8 mouse cellular contexts compared by ENCODE assay signal in the genomic region with DNA sequence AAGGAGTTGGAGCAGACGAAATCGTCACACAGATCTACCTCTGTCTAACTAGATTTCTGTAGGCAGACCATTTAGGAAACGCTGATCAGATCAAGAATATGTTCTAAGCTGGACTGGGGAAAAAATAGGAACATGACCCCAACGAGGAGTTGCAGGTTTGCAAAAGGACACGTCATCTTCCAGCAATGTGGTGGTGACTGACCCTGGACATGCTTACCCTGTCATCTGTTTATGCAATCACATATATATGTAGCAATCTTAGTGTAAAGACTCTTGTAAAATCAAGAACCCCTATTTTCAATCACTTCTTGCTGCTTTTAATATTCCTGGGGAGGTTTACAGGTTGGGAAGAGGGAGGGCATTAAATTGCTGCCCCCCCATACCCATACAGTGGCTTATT. TPM values are rescaled to one million over a fixed set of nuclear protein-coding genes. Genes with fewer than 3 reads are reported as not detected.
DNase-seq lines count a peak whose midpoint lies in the region; ATAC-seq and TF ChIP-seq lines count a peak whose summit lies in the region.

No protein-coding gene starts in this region.

- H3K36me3 ChIP-seq in heart, embryonic 15.5 days: peaks cover 26% of the 10 kb centered on the region
- peaks cover 30% of the 10 kb centered on the region for H3K36me3 ChIP-seq in C2C12 (ENCODE audit: control insufficient read depth, insufficient read depth)
- peaks cover 34% of the 10 kb centered on the region for H3K36me3 ChIP-seq in forebrain, postnatal 0 days (ENCODE audit: insufficient read depth)
- peaks cover 31% of the 10 kb centered on the region for H3K36me3 ChIP-seq in midbrain, embryonic 12.5 days
- H3K36me3 ChIP-seq in kidney, embryonic 16.5 days (ENCODE audit: insufficient read depth, low read length): peaks cover 29% of the 10 kb centered on the region

- H3K9ac ChIP-seq in heart, embryonic 15.5 days: no peak overlapping the region
- H3K9ac ChIP-seq in forebrain, postnatal 0 days: no peak overlapping the region; the same call in 1 of the 2 replicates
- H3K9ac ChIP-seq in midbrain, embryonic 12.5 days (replicated peaks): no peak overlapping the region
- H3K9ac ChIP-seq in kidney, embryonic 16.5 days (replicated peaks; ENCODE audit: low read length): no peak overlapping the region

- H3K27me3 ChIP-seq in heart, embryonic 15.5 days: peaks cover 48% of the 10 kb centered on the region
- H3K27me3 ChIP-seq in C2C12 (ENCODE audit: control insufficient read depth, insufficient read depth, insufficient read length): no peaks in the 10 kb centered on the region
- no peaks in the 10 kb centered on the region for H3K27me3 ChIP-seq in forebrain, postnatal 0 days (ENCODE audit: insufficient read depth, low read length)
- peaks cover 5% of the 10 kb centered on the region; the same call in 1 of the 2 replicates for H3K27me3 ChIP-seq in midbrain, embryonic 12.5 days
- H3K27me3 ChIP-seq in kidney, embryonic 16.5 days (ENCODE audit: insufficient read depth, low read length): peaks cover 11% of the 10 kb centered on the region; the same call in 1 of the 2 replicates

- H3K9me3 ChIP-seq in heart, embryonic 15.5 days (replicated peaks): no peaks in the 10 kb centered on the region
- no peaks in the 10 kb centered on the region for H3K9me3 ChIP-seq in forebrain, postnatal 0 days (ENCODE audit: low read length)
- H3K9me3 ChIP-seq in midbrain, embryonic 12.5 days: no peaks in the 10 kb centered on the region
- H3K9me3 ChIP-seq in kidney, embryonic 16.5 days (ENCODE audit: low read length): no peaks in the 10 kb centered on the region

- H3K79me2 ChIP-seq in C2C12 (ENCODE audit: control insufficient read depth, insufficient read depth): peaks cover 42% of the 10 kb centered on the region

- 0 out of 2 replicates have a peak overlapping the region, but pooled peaks have one; percentile 45 for H3K27ac ChIP-seq in heart, embryonic 15.5 days
- H3K27ac ChIP-seq in forebrain, postnatal 0 days (ENCODE audit: low read depth, low read length): peak overlapping the region; percentile 83
- H3K27ac ChIP-seq in midbrain, embryonic 12.5 days (replicated peaks): peak overlapping the region; percentile 67
- no peak overlapping the region for H3K27ac ChIP-seq in kidney, embryonic 16.5 days (ENCODE audit: low read length)

- H3K4me1 ChIP-seq in heart, embryonic 15.5 days (replicated peaks): peaks cover 37% of the 10 kb centered on the region
- peaks cover 20% of the 10 kb centered on the region for H3K4me1 ChIP-seq in forebrain, postnatal 0 days (ENCODE audit: insufficient read depth)
- peaks cover 50% of the 10 kb centered on the region for H3K4me1 ChIP-seq in midbrain, embryonic 12.5 days
- H3K4me1 ChIP-seq in kidney, embryonic 16.5 days (ENCODE audit: insufficient read depth, low read length): peaks cover 29% of the 10 kb centered on the region

- H3K79me3 ChIP-seq in C2C12 (ENCODE audit: low read depth): peaks cover 24% of the 10 kb centered on the region

- H3K4me3 ChIP-seq in heart, embryonic 15.5 days: no peak overlapping the region; the same call in 1 of the 2 replicates
- H3K4me3 ChIP-seq in C2C12 (ENCODE audit: insufficient read depth, poor library complexity, severe bottlenecking): peak overlapping the region; percentile 29
- no peak overlapping the region for H3K4me3 ChIP-seq in forebrain, postnatal 0 days (ENCODE audit: low read depth, low read length)
- no peak overlapping the region for H3K4me3 ChIP-seq in midbrain, embryonic 12.5 days
- no peak overlapping the region for H3K4me3 ChIP-seq in kidney, embryonic 16.5 days (ENCODE audit: low read length)

- ATAC-seq in heart, embryonic 15.5 days (replicated peaks; ENCODE audit: insufficient number of reproducible peaks, insufficient read depth, low FRiP score, low read depth): no peak
- no peak for ATAC-seq in forebrain, postnatal 0 days
- no peak for ATAC-seq in midbrain, embryonic 12.5 days (ENCODE audit: low FRiP score, low read depth)
- ATAC-seq in kidney, embryonic 16.5 days (ENCODE audit: low FRiP score, low TSS enrichment): no peak

- 66% methylated on average over 5 of the region's 5 CpGs for WGBS in heart, embryonic 15.5 days
- 73% methylated on average over 5 of the region's 5 CpGs for WGBS in forebrain, postnatal 0 days
- 80% methylated on average over 5 of the region's 5 CpGs for WGBS in midbrain, embryonic 12.5 days
- 74% methylated on average over 5 of the region's 5 CpGs for WGBS in kidney, embryonic 16.5 days

- intact Hi-C loops in heart, postnatal 14 days (cut with DNase I): no loop called here

- no peak overlapping the region for H3ac ChIP-seq in C2C12 (ENCODE audit: control insufficient read depth, insufficient read length, low read depth)

- no peak for TF ChIP-seq CTCF in C2C12 (IDR thresholded peaks at IDR 0.05; ENCODE audit: control insufficient read depth, insufficient read depth, insufficient read length)
- no peak for TF ChIP-seq CTCF in forebrain, postnatal 0 days (IDR thresholded peaks at IDR 0.05; ENCODE audit: low read depth)

- DNase-seq in heart, postnatal 14 days: no peak
- no peak for DNase-seq in forebrain, postnatal 0 days
- no peak for DNase-seq in urinary bladder, adult 2 months (ENCODE audit: low spot score)
- no peak for DNase-seq in spleen, postnatal 36 days (ENCODE audit: low spot score in 2 of 2)

- H3K4me2 ChIP-seq in heart, embryonic 15.5 days: no peak overlapping the region
- peak overlapping the region; percentile 88; the same call in 1 of the 2 replicates for H3K4me2 ChIP-seq in forebrain, postnatal 0 days (ENCODE audit: low read depth)
- no peak overlapping the region for H3K4me2 ChIP-seq in midbrain, embryonic 12.5 days (replicated peaks)
- no peak overlapping the region for H3K4me2 ChIP-seq in kidney, embryonic 16.5 days (replicated peaks; ENCODE audit: low read depth, low read length)

TF ChIP-seq in C2C12, 6 proteins besides CTCF, POLR2A, EP300 and RAD21:
- TF ChIP-seq CEBPB (IDR thresholded peaks at IDR 0.05; ENCODE audit: low read depth) (peak; percentile 75), FOSL1 (IDR thresholded peaks at IDR 0.05; ENCODE audit: insufficient read depth, low read length, poor library complexity, severe bottlenecking) (no peak)

RNA-seq across cellular contexts. Expression of a gene that starts 0.8 kb away (rescaled TPM):
- 718 and 864 TPM in 2 replicates for polyA plus RNA-seq in heart, embryonic 15.5 days (2015; fragmentation: Nextera tagmentation; extraction: Ambion mirVana)
- 100 to 1,000 TPM in 1 of 2 experiments, 10 to 100 TPM in 1; 92.4 to 113 TPM for total RNA-seq in heart, postnatal 14 days (2021)
- 714 TPM for polyA plus RNA-seq in C2C12 (2012; fragmentation: generic; extraction: Trizol)
- 432 and 445 TPM in 2 replicates for total RNA-seq in forebrain, postnatal 0 days (2014; rRNA removed)
- polyA plus RNA-seq in forebrain, postnatal 0 days (2015; fragmentation: Nextera tagmentation; extraction: Ambion mirVana): 656 and 790 TPM in 2 replicates
- polyA plus RNA-seq in midbrain, embryonic 12.5 days (2016; fragmentation: Nextera tagmentation; extraction: Ambion mirVana): 2,032 and 2,136 TPM in 2 replicates
- 252 and 268 TPM in 2 replicates for polyA plus RNA-seq in urinary bladder, adult 2 months (2012; rRNA removed)
- 1,871 and 1,917 TPM in 2 replicates for polyA plus RNA-seq in kidney, embryonic 16.5 days (2015; fragmentation: Nextera tagmentation; extraction: Ambion mirVana)

RNA-seq across cellular contexts. Expression of a gene that starts 2.5 kb away (rescaled TPM):
- 0.13 and 0.25 TPM in 2 replicates for polyA plus RNA-seq in heart, embryonic 15.5 days (2015; fragmentation: Nextera tagmentation; extraction: Ambion mirVana)
- 1 to 10 TPM; 1.6 TPM for total RNA-seq in heart, postnatal 14 days (2021)
- polyA plus RNA-seq in C2C12 (2012; fragmentation: generic; extraction: Trizol): 3.0 TPM
- total RNA-seq in forebrain, postnatal 0 days (2014; rRNA removed): 70.7 and 75.8 TPM in 2 replicates
- polyA plus RNA-seq in forebrain, postnatal 0 days (2015; fragmentation: Nextera tagmentation; extraction: Ambion mirVana): 7.9 and 8.1 TPM in 2 replicates
- 4.6 and 5.3 TPM in 2 replicates for polyA plus RNA-seq in midbrain, embryonic 12.5 days (2016; fragmentation: Nextera tagmentation; extraction: Ambion mirVana)
- 3.5 and 4.9 TPM in 2 replicates for polyA plus RNA-seq in urinary bladder, adult 2 months (2012; rRNA removed)
- 1.2 and 1.4 TPM in 2 replicates for polyA plus RNA-seq in kidney, embryonic 16.5 days (2015; fragmentation: Nextera tagmentation; extraction: Ambion mirVana)

RNA-seq across cellular contexts. Expression of a gene that starts 7.6 kb away (rescaled TPM):
- polyA plus RNA-seq in heart, embryonic 15.5 days (2015; fragmentation: Nextera tagmentation; extraction: Ambion mirVana): 100 and 119 TPM in 2 replicates
- 10 to 100 TPM; 47.3 to 50.0 TPM for total RNA-seq in heart, postnatal 14 days (2021)
- polyA plus RNA-seq in C2C12 (2012; fragmentation: generic; extraction: Trizol): 118 TPM
- 105 and 201 TPM in 2 replicates for total RNA-seq in forebrain, postnatal 0 days (2014; rRNA removed)
- polyA plus RNA-seq in forebrain, postnatal 0 days (2015; fragmentation: Nextera tagmentation; extraction: Ambion mirVana): 83.9 and 98.1 TPM in 2 replicates
- 165 and 167 TPM in 2 replicates for polyA plus RNA-seq in midbrain, embryonic 12.5 days (2016; fragmentation: Nextera tagmentation; extraction: Ambion mirVana)
- polyA plus RNA-seq in urinary bladder, adult 2 months (2012; rRNA removed): 79.5 and 81.4 TPM in 2 replicates
- 205 and 208 TPM in 2 replicates for polyA plus RNA-seq in kidney, embryonic 16.5 days (2015; fragmentation: Nextera tagmentation; extraction: Ambion mirVana)

RNA-seq across cellular contexts. Expression of a gene that starts 12.6 kb away (rescaled TPM):
- polyA plus RNA-seq in heart, embryonic 15.5 days (2015; fragmentation: Nextera tagmentation; extraction: Ambion mirVana): 0.62 TPM in 1 of 2 replicates, not detected in the other
- 10 to 100 TPM; 12.2 to 12.3 TPM for total RNA-seq in heart, postnatal 14 days (2021)
- 3.2 TPM for polyA plus RNA-seq in C2C12 (2012; fragmentation: generic; extraction: Trizol)
- 220 and 258 TPM in 2 replicates for total RNA-seq in forebrain, postnatal 0 days (2014; rRNA removed)
- polyA plus RNA-seq in forebrain, postnatal 0 days (2015; fragmentation: Nextera tagmentation; extraction: Ambion mirVana): 3.5 and 4.6 TPM in 2 replicates
- 1.3 TPM in 2 replicates for polyA plus RNA-seq in midbrain, embryonic 12.5 days (2016; fragmentation: Nextera tagmentation; extraction: Ambion mirVana)
- 2.5 and 5.4 TPM in 2 replicates for polyA plus RNA-seq in urinary bladder, adult 2 months (2012; rRNA removed)
- polyA plus RNA-seq in kidney, embryonic 16.5 days (2015; fragmentation: Nextera tagmentation; extraction: Ambion mirVana): 0.04 and 0.09 TPM in 2 replicates

RNA-seq across cellular contexts. Expression of a gene that starts 14.5 kb away (rescaled TPM):
- polyA plus RNA-seq in heart, embryonic 15.5 days (2015; fragmentation: Nextera tagmentation; extraction: Ambion mirVana): 0.08 and 0.13 TPM in 2 replicates
- total RNA-seq in heart, postnatal 14 days (2021): under 1 TPM; 0.27 to 0.50 TPM
- 0.20 TPM for polyA plus RNA-seq in C2C12 (2012; fragmentation: generic; extraction: Trizol)
- total RNA-seq in forebrain, postnatal 0 days (2014; rRNA removed): 0.08 and 0.33 TPM in 2 replicates
- polyA plus RNA-seq in forebrain, postnatal 0 days (2015; fragmentation: Nextera tagmentation; extraction: Ambion mirVana): 0.11 TPM in 2 replicates
- 0.09 and 0.16 TPM in 2 replicates for polyA plus RNA-seq in midbrain, embryonic 12.5 days (2016; fragmentation: Nextera tagmentation; extraction: Ambion mirVana)
- polyA plus RNA-seq in urinary bladder, adult 2 months (2012; rRNA removed): 0.28 and 0.50 TPM in 2 replicates
- polyA plus RNA-seq in kidney, embryonic 16.5 days (2015; fragmentation: Nextera tagmentation; extraction: Ambion mirVana): 32.6 and 53.8 TPM in 2 replicates
